8 mouse cellular contexts compared by ENCODE assay signal in genomic region chr7:141468522-141469211, GRCm38 (mm10). TPM values are rescaled to one million over a fixed set of nuclear protein-coding genes. Genes with fewer than 3 reads are reported as not detected.
DNase-seq lines count a peak whose midpoint lies in the region; ATAC-seq and TF ChIP-seq lines count a peak whose summit lies in the region.

No protein-coding gene starts in this region.

- H3K27ac ChIP-seq in MEL (ENCODE audit: control insufficient read depth, low read depth, low read length): peak overlapping the region; percentile 92
- peak overlapping the region; percentile 89 for H3K27ac ChIP-seq in intestine, embryonic 15.5 days
- peak overlapping the region; percentile 49 for H3K27ac ChIP-seq in liver, embryonic 14.5 days

- H3K9me3 ChIP-seq in MEL (replicated peaks; ENCODE audit: insufficient read depth, low read length): no peaks in the 10 kb centered on the region
- H3K9me3 ChIP-seq in intestine, embryonic 15.5 days: no peaks in the 10 kb centered on the region
- H3K9me3 ChIP-seq in liver, embryonic 14.5 days (ENCODE audit: control insufficient read depth, low read length): no peaks in the 10 kb centered on the region

- H3K9ac ChIP-seq in MEL (ENCODE audit: control insufficient read depth, low read depth, low read length, poor library complexity, severe bottlenecking): peak overlapping the region; percentile 88
- peak overlapping the region; percentile 82 for H3K9ac ChIP-seq in intestine, embryonic 15.5 days
- peak overlapping the region; percentile 69 for H3K9ac ChIP-seq in liver, embryonic 14.5 days (replicated peaks)

- ATAC-seq in intestine, embryonic 15.5 days: peak; percentile 74
- peak; percentile 62 for ATAC-seq in liver, embryonic 14.5 days (ENCODE audit: insufficient read depth)

- H3K27me3 ChIP-seq in MEL (ENCODE audit: control insufficient read depth in 1 of 2, insufficient read depth in 2 of 2, low read length in 2 of 2): no peaks in the 10 kb centered on the region
- peaks cover 18% of the 10 kb centered on the region for H3K27me3 ChIP-seq in intestine, embryonic 15.5 days (replicated peaks)
- peaks cover 27% of the 10 kb centered on the region for H3K27me3 ChIP-seq in liver, embryonic 14.5 days (ENCODE audit: control insufficient read depth, insufficient read depth, low read length)

- H3K4me2 ChIP-seq in intestine, embryonic 15.5 days (replicated peaks): peak overlapping the region; percentile 86
- peak overlapping the region; percentile 79 for H3K4me2 ChIP-seq in liver, embryonic 14.5 days (ENCODE audit: low read depth)

- TF ChIP-seq POLR2A in MEL (IDR thresholded peaks at IDR 0.05; ENCODE audit: control insufficient read depth in 1 of 2, insufficient read depth in 1 of 2, low read depth in 1 of 2, low read length in 2 of 2, poor library complexity in 1 of 2): peak in 1 of 2 experiments; percentile 64; a peak in 1 of 4 replicates

- peak overlapping the region; percentile 87 to 97 for H3K4me3 ChIP-seq in MEL (ENCODE audit: control insufficient read depth in 1 of 2, insufficient read depth in 1 of 2, low read depth in 2 of 2, low read length in 2 of 2)
- peak overlapping the region; percentile 82 for H3K4me3 ChIP-seq in intestine, embryonic 15.5 days (replicated peaks)
- H3K4me3 ChIP-seq in liver, embryonic 14.5 days (ENCODE audit: insufficient read depth in 1 of 2, low read depth in 2 of 2, low read length in 2 of 2): peak overlapping the region; percentile 70 to 92

- peaks cover 18% of the 10 kb centered on the region for H3K79me2 ChIP-seq in MEL (ENCODE audit: control insufficient read depth, insufficient read depth, low read length, poor library complexity)

- peaks cover 0 to 12% of the 10 kb centered on the region in 2 experiments; a peak in 2 of 4 replicates for H3K36me3 ChIP-seq in MEL (ENCODE audit: control insufficient read depth in 1 of 2, insufficient read depth in 2 of 2, low read length in 2 of 2)
- peaks cover 22% of the 10 kb centered on the region for H3K36me3 ChIP-seq in intestine, embryonic 15.5 days
- peaks cover 9% of the 10 kb centered on the region for H3K36me3 ChIP-seq in liver, embryonic 14.5 days (replicated peaks; ENCODE audit: control insufficient read depth, insufficient read depth, low read depth)

- H3K4me1 ChIP-seq in MEL (ENCODE audit: control insufficient read depth in 1 of 2, insufficient read depth in 2 of 2, low read length in 2 of 2): peaks cover 8 to 29% of the 10 kb centered on the region in 2 experiments
- peaks cover 47% of the 10 kb centered on the region for H3K4me1 ChIP-seq in intestine, embryonic 15.5 days (replicated peaks)
- peaks cover 20 to 27% of the 10 kb centered on the region in 2 experiments for H3K4me1 ChIP-seq in liver, embryonic 14.5 days (replicated peaks; ENCODE audit: control insufficient read depth in 2 of 2, insufficient read depth in 2 of 2, low read length in 1 of 2)

- peak; percentile 74 to 75 for TF ChIP-seq EP300 in MEL (IDR thresholded peaks at IDR 0.05; ENCODE audit: low read depth in 1 of 2, low read length in 2 of 2)
- TF ChIP-seq EP300 in liver, embryonic 14.5 days (IDR thresholded peaks at IDR 0.05; ENCODE audit: low read depth): no peak

- DNase-seq in B cell, adult 2 months: peak; percentile 63 to 72
- DNase-seq in MEL (ENCODE audit: low read depth, low spot score): peak; percentile 95
- peak; percentile 51 to 60 for DNase-seq in cerebellum, postnatal 14 days
- peak; percentile 56 to 57 for DNase-seq in gastrocnemius, postnatal 36 days
- peak in 2 of 3 experiments; percentile 61 to 69 for DNase-seq in liver, embryonic 14.5 days (ENCODE audit: low read depth in 3 of 3, low spot score in 3 of 3)
- DNase-seq in naive thymus-derived CD4-positive, alpha-beta T cell, adult 2 months (ENCODE audit: low read depth): peak; percentile 68
- DNase-seq in yolk sac, embryonic 10.5 days (ENCODE audit: low spot score): peak; percentile 79

- WGBS in intestine, embryonic 15.5 days: 3% methylated on average over 8 of the region's 8 CpGs
- 7% methylated on average over 8 of the region's 8 CpGs for WGBS in liver, embryonic 14.5 days (ENCODE audit: insufficient replicate concordance)

- intact Hi-C loops in gastrocnemius, postnatal 36 days (cut with DNase I): no loop called here

- no peak for TF ChIP-seq RAD21 in MEL (IDR thresholded peaks at IDR 0.05; ENCODE audit: low read depth, low read length)

- peak; percentile 34 to 48 (median 40) for TF ChIP-seq CTCF in MEL (IDR thresholded peaks at IDR 0.05 in 2 of 3, conservative IDR thresholded peaks at IDR 0.05 in 1 of 3; ENCODE audit: control insufficient read depth in 1 of 3, insufficient read depth in 1 of 3, low read depth in 2 of 3, low read length in 3 of 3, poor library complexity in 1 of 3, severe bottlenecking in 1 of 3)
- TF ChIP-seq CTCF in liver, embryonic 14.5 days (IDR thresholded peaks at IDR 0.05; ENCODE audit: low read depth): peak; percentile 64

TF ChIP-seq in MEL, 35 proteins besides CTCF, POLR2A, EP300 and RAD21:
- TF ChIP-seq E2F4 (IDR thresholded peaks at IDR 0.05; ENCODE audit: borderline replicate concordance, low read depth, low read length) (no peak), MAX (IDR thresholded peaks at IDR 0.05; ENCODE audit: low read length) (peak; percentile 73), TAL1 (IDR thresholded peaks at IDR 0.05; ENCODE audit: low read length) (peak; percentile 78), GATA1 (IDR thresholded peaks at IDR 0.05; ENCODE audit: low read depth, low read length) (peak; percentile 49), JUND (IDR thresholded peaks at IDR 0.05; ENCODE audit: low read depth, low read length) (peak; percentile 94), MAFK (IDR thresholded peaks at IDR 0.05; ENCODE audit: borderline replicate concordance, low read depth, low read length) (no peak), NELFE (IDR thresholded peaks at IDR 0.05; ENCODE audit: low read depth, low read length) (peak; percentile 63), ZC3H11A (IDR thresholded peaks at IDR 0.05; ENCODE audit: low read depth, low read length) (no peak), ETS1 (IDR thresholded peaks at IDR 0.05; ENCODE audit: low read depth, low read length) (peak; percentile 93), RCOR1 (IDR thresholded peaks at IDR 0.05; ENCODE audit: low read depth, low read length) (peak; percentile 40; the same call in 1 of the 2 replicates), MYC (IDR thresholded peaks at IDR 0.05; ENCODE audit: low read depth, low read length) (peak; percentile 85), MXI1 (IDR thresholded peaks at IDR 0.05; ENCODE audit: low read depth, low read length) (peak; percentile 60), TCF12 (IDR thresholded peaks at IDR 0.05; ENCODE audit: low read depth, low read length) (peak; percentile 1; the same call in 1 of the 2 replicates), SIN3A (IDR thresholded peaks at IDR 0.05; ENCODE audit: low read length) (peak; percentile 69)
TF ChIP-seq in MEL: peak in this region for 11.

RNA-seq across cellular contexts. Expression of gene Cd151, which starts 1.5 kb away (rescaled TPM):
- total RNA-seq in MEL (2012; rRNA removed): 38.9 and 40.6 TPM in 2 replicates
- 10 to 100 TPM in 1 of 2 experiments, not detected in 1; 86.6 TPM for polyA plus RNA-seq in MEL (2012; ENCODE audit: insufficient read depth in 1 of 2, insufficient read length in 2 of 2, low read depth in 1 of 2, low replicate concordance in 2 of 2, missing spikeins in 1 of 2)
- 10 to 100 TPM; 65.6 to 83.2 TPM for total RNA-seq in gastrocnemius, postnatal 36 days (2021)
- polyA plus RNA-seq in intestine, embryonic 15.5 days (2015; fragmentation: Nextera tagmentation; extraction: Ambion mirVana): 21.5 and 25.5 TPM in 2 replicates
- 20.0 and 22.0 TPM in 2 replicates for polyA plus RNA-seq in liver, embryonic 14.5 days (2012; rRNA removed)
- polyA plus RNA-seq in liver, embryonic 14.5 days (2014; fragmentation: Nextera tagmentation; extraction: Ambion mirVana): 12.8 and 13.8 TPM in 2 replicates

RNA-seq across cellular contexts. Expression of gene Polr2l, which starts 6.3 kb away (rescaled TPM):
- total RNA-seq in MEL (2012; rRNA removed): 110 and 114 TPM in 2 replicates
- 10 to 100 TPM in 1 of 2 experiments, not detected in 1; 82.4 TPM for polyA plus RNA-seq in MEL (2012; ENCODE audit: insufficient read depth in 1 of 2, insufficient read length in 2 of 2, low read depth in 1 of 2, low replicate concordance in 2 of 2, missing spikeins in 1 of 2)
- 10 to 100 TPM; 53.1 to 58.7 TPM for total RNA-seq in gastrocnemius, postnatal 36 days (2021)
- polyA plus RNA-seq in intestine, embryonic 15.5 days (2015; fragmentation: Nextera tagmentation; extraction: Ambion mirVana): 57.9 and 61.9 TPM in 2 replicates
- polyA plus RNA-seq in liver, embryonic 14.5 days (2012; rRNA removed): 10.9 and 24.6 TPM in 2 replicates
- 52.4 and 54.7 TPM in 2 replicates for polyA plus RNA-seq in liver, embryonic 14.5 days (2014; fragmentation: Nextera tagmentation; extraction: Ambion mirVana)

RNA-seq across cellular contexts. Expression of gene Tspan4, which starts 6.4 kb away (rescaled TPM):
- 82.5 and 110 TPM in 2 replicates for total RNA-seq in MEL (2012; rRNA removed)
- 10 to 100 TPM in 1 of 2 experiments, not detected in 1; 97.9 TPM for polyA plus RNA-seq in MEL (2012; ENCODE audit: insufficient read depth in 1 of 2, insufficient read length in 2 of 2, low read depth in 1 of 2, low replicate concordance in 2 of 2, missing spikeins in 1 of 2)
- 10 to 100 TPM in 1 of 2 experiments, 1 to 10 TPM in 1; 7.2 to 14.1 TPM for total RNA-seq in gastrocnemius, postnatal 36 days (2021)
- 60.7 and 67.8 TPM in 2 replicates for polyA plus RNA-seq in intestine, embryonic 15.5 days (2015; fragmentation: Nextera tagmentation; extraction: Ambion mirVana)
- polyA plus RNA-seq in liver, embryonic 14.5 days (2012; rRNA removed): 32.1 and 37.4 TPM in 2 replicates
- 42.1 and 43.0 TPM in 2 replicates for polyA plus RNA-seq in liver, embryonic 14.5 days (2014; fragmentation: Nextera tagmentation; extraction: Ambion mirVana)

RNA-seq across cellular contexts. Expression of gene Cracr2b, which starts 7.8 kb away (rescaled TPM):
- total RNA-seq in MEL (2012; rRNA removed): 0.59 and 0.73 TPM in 2 replicates
- polyA plus RNA-seq in MEL (2012; ENCODE audit: insufficient read depth in 1 of 2, insufficient read length in 2 of 2, low read depth in 1 of 2, low replicate concordance in 2 of 2, missing spikeins in 1 of 2): 1 to 10 TPM in 1 of 2 experiments, not detected in 1; 6.9 TPM
- total RNA-seq in gastrocnemius, postnatal 36 days (2021): 1 to 10 TPM; 6.3 to 7.4 TPM
- polyA plus RNA-seq in intestine, embryonic 15.5 days (2015; fragmentation: Nextera tagmentation; extraction: Ambion mirVana): 16.5 and 22.0 TPM in 2 replicates
- 1.3 and 2.6 TPM in 2 replicates for polyA plus RNA-seq in liver, embryonic 14.5 days (2012; rRNA removed)
- 0.89 and 1.9 TPM in 2 replicates for polyA plus RNA-seq in liver, embryonic 14.5 days (2014; fragmentation: Nextera tagmentation; extraction: Ambion mirVana)

RNA-seq across cellular contexts. Expression of gene Pnpla2, which starts 13.7 kb away (rescaled TPM):
- total RNA-seq in MEL (2012; rRNA removed): 8.3 and 9.9 TPM in 2 replicates
- polyA plus RNA-seq in MEL (2012; ENCODE audit: insufficient read depth in 1 of 2, insufficient read length in 2 of 2, low read depth in 1 of 2, low replicate concordance in 2 of 2, missing spikeins in 1 of 2): 10 to 100 TPM in 1 of 2 experiments, not detected in 1; 38.6 TPM
- total RNA-seq in gastrocnemius, postnatal 36 days (2021): 100 to 1,000 TPM; 306 to 361 TPM
- 35.1 and 38.1 TPM in 2 replicates for polyA plus RNA-seq in intestine, embryonic 15.5 days (2015; fragmentation: Nextera tagmentation; extraction: Ambion mirVana)
- polyA plus RNA-seq in liver, embryonic 14.5 days (2012; rRNA removed): 6.7 TPM in 2 replicates
- polyA plus RNA-seq in liver, embryonic 14.5 days (2014; fragmentation: Nextera tagmentation; extraction: Ambion mirVana): 9.0 and 9.4 TPM in 2 replicates

Comparison
In these comparisons a context has a peak if more than half of its experiments do, and no peak if none do; other contexts are left out.
1. Peak in every context shown above with its lines: DNase-seq, ATAC-seq, H3K4me3 ChIP-seq and H3K27ac ChIP-seq.